Mouse (Mus musculus): ENCODE results near the gene Olfr1186.
"Not testable (repeated sequence)": the region's sequence is repeated elsewhere in the genome, so short reads cannot be mapped to it uniquely, and the experiment has no call there.

Gene Olfr1186

GRCm38 (mm10) chr2:88518251-88518650 is at the start of gene Olfr1186:
Olfr1186 (plus strand) TSS chr2:88518551.
- DNase-seq = no peak

- no peak for DNase-seq
These were observed 35.1 kb upstream of the Olfr1186 start, which contains the start of gene Olfr1184 for GRCm38 (mm10) chr2:88483298-88483697. Olfr1184 (plus strand) TSS chr2:88483598.

- no peak for DNase-seq
These were observed 25.3 kb upstream of the Olfr1186 start, which contains the start of gene Olfr1185-ps1 for GRCm38 (mm10) chr2:88493020-88493419. Olfr1185-ps1 (plus strand) TSS chr2:88493320.

DNA sequence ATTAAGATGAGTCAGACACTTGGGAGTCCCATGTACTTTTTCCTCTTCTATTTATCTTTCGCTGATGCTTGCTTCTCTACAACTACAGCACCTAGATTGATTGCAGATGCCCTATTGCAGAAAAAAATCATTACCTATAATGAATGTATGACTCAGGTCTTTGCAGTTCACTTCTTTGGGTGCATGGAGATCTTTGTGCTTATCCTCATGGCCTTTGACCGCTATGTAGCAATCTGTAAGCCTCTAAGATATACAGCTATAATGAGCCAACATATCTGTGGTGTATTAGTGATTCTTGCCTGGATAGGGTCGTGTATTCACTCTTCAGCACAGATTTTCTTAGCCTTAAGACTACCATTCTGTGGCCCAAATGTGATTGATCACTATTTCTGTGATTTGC is 7.4 kb downstream of the Olfr1186 start:
- no peak for DNase-seq

- DNase-seq = no peak
These were observed 38.3 kb downstream of the Olfr1186 start, which contains the start of gene Olfr1188 for GRCm38 (mm10) chr2:88556635-88557034. Olfr1188 (plus strand) TSS chr2:88556935.

DNA sequence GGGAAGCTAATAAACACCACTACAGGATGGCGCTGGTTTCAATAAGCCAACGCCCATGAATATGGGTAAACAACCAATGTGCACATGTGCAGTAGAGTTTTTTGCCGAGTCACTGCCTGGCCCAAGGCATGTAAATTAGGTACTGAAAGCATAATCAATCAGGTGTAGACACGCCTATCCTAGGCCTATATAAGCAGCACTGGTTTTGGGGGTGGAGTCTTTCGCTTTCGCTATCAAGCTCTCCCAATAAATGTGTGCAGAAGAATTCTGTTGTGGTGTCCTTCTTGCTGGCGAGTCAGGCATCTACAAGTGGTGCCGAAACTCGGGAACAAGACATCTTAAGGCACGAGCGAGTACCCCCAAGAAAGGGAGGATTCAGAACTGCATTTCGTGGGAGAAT is 54.3 kb downstream of the Olfr1186 start:
- DNase-seq = not testable (repeated sequence)
